Mouse (Mus musculus): ENCODE results near the gene Frrs1. TPM values are rescaled to one million over a fixed set of nuclear protein-coding genes. Genes with fewer than 3 reads are reported as not detected.

Frrs1 gene
- polyA plus RNA-seq, 1 experiment from 2014 or later: 23.5 TPM

GRCm38 (mm10) chr3:116955061-116955460, 95.8 kb downstream of the Frrs1 start:
- Histone ChIP-seq H3K9me3 (replicated peaks) (no peaks in the 10 kb centered on the region), H3K4me1 (no peaks in the 10 kb centered on the region), H3K9ac (no peak overlapping the region), H3K4me3 (replicated peaks) (no peak overlapping the region), H3K27ac (no peak overlapping the region), H3K4me2 (no peak overlapping the region), H3K36me3 (no peaks in the 10 kb centered on the region), H3K27me3 (no peaks in the 10 kb centered on the region)
- WGBS: 67% methylated on average over 6 of the region's 6 CpGs
- no peak for ATAC-seq (replicated peaks; ENCODE audit: low FRiP score)

Other genes starting within 250 kb of the Frrs1 start
- 29.0 and 30.4 TPM in 2 replicates for gene Trmt13, start 244.9 kb upstream of the Frrs1 start, polyA plus RNA-seq (2015; fragmentation: Nextera tagmentation; extraction: Ambion mirVana)
- 88.9 and 96.9 TPM in 2 replicates for gene Mfsd14a, start 196.8 kb upstream of the Frrs1 start, polyA plus RNA-seq (2015; fragmentation: Nextera tagmentation; extraction: Ambion mirVana)
- gene Gm43191, start 178.2 kb upstream of the Frrs1 start, polyA plus RNA-seq (2015; fragmentation: Nextera tagmentation; extraction: Ambion mirVana): not detected in 2 replicates
- gene Slc35a3, start 146.6 kb upstream of the Frrs1 start, polyA plus RNA-seq (2015; fragmentation: Nextera tagmentation; extraction: Ambion mirVana): 15.9 and 16.4 TPM in 2 replicates
- gene Agl, start 51.3 kb upstream of the Frrs1 start, polyA plus RNA-seq (2015; fragmentation: Nextera tagmentation; extraction: Ambion mirVana): 20.6 and 21.3 TPM in 2 replicates
- not detected in 2 replicates for gene 4930455H04Rik, start 108.8 kb downstream of the Frrs1 start, polyA plus RNA-seq (2015; fragmentation: Nextera tagmentation; extraction: Ambion mirVana)
- 2.6 and 2.9 TPM in 2 replicates for gene Palmd, start 109.5 kb downstream of the Frrs1 start, polyA plus RNA-seq (2015; fragmentation: Nextera tagmentation; extraction: Ambion mirVana)